Mouse (Mus musculus): ENCODE measurements around the gene Mpeg1.

The Mpeg1 gene

DNA sequence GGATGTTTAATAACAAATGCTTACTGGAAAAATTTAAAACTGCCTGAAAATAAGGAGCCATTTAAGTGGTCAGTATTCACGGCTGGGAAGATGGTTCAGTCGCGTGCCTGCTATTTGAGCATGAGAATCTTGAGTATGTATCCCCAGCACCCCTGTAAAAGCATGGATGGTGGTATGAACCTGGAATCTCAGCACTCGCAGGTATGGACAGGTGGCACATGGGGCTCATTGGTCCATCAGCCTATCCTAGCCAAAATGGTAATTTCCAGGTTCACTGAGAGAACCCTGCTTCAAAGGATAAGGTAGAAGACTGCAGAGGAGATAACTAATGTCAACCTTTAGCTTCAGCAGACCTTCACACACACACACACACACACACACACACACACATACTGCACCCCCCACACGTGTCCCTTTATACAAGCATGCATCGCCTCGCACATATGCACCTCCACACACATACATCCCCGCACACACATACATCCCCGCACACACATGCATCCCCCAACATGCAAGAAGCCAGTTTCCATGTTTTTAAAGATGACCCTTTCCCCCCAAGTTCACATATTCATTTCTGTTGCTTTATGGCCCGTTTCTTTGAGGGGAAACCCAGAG, 5.1 kb downstream of the Mpeg1 start:
- DNase-seq = no peak

DNA sequence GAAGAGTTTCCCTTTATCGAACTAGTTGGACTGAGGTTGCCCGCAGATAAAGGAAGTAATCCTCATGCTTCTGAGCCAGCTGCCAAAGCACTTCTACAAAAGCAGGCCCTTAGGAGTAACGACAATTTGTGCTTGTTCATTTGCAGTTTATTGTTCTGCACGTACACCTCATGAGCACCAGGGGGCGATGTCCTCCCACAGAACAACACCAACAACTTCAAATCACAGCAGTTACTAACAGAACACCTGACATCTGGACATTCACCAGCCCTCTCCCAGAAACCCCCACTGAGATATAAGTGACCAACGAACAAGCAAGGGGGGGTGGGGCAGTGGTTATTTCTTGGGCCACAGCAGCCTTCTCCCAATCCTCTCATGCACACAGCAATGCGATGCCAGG, 5.6 kb downstream of the Mpeg1 start:
- peak; percentile 81 for DNase-seq

DNA sequence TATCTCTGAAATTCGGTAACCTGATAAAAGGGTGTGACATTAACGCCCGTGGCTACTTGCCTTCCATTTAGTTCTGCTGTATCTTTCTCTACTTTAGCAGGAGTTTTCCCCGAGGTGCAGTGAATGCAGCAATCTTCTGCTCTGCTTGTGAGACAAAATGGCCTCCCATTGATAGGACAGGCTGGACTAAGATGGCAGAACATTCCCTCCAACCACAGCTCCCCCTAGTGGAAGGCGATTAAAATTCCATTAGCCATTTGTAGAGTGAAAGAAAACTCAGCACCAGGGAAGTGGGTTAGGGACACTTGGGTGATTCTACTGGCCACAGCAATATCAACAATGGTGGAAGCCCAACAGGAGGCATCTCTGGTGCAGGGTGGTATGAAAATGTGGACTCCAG, 6.9 kb downstream of the Mpeg1 start:
- peak; percentile 38 for DNase-seq

DNA sequence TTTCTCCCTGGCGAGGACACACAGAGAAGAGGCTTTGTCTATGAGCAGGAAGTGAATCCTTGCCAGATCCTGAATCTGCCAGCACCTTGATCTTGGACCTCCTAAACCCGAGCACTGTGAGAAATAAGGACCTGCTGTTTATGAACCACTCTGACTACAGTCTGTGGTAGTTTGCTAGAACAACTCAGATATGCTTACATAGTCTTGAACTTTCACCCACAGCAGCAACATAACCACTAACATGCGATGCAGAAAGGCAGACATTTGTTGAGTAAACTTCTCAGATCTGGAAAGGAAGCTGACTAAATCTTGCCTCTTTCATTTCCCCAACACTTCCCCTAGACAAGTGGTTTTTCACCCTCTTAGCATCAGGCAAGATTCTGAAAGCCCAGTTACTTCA, 11.3 kb downstream of the Mpeg1 start:
- DNase-seq = no peak

DNA sequence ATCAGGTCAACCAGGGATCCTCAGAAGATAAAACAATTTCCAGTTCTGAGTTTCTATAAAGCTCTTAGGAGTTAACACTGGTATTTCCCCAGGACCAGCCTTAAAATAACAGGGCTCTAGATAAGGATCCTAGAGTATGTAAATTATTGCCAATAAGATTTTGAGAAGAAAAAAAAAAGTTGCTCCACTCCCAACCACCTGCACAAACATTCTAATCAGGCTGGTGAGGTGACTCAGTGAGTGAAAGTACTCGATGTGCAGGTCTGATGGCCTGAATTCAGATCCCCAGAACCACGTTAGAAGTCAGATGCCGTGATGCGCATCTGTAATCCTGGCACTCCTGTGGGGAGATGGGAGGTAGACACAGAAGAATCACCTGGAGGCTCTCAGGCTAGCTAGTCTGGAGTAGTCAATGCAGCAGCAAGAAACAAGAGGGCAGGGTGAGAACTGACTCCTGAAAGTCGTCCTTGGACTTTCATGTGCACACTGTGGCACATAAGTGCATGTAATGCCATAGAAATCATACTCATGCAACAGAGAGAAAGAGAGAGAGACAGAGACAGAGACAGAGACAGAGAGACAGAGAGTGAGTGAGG, 11.9 kb downstream of the Mpeg1 start:
- no peak for DNase-seq

DNA sequence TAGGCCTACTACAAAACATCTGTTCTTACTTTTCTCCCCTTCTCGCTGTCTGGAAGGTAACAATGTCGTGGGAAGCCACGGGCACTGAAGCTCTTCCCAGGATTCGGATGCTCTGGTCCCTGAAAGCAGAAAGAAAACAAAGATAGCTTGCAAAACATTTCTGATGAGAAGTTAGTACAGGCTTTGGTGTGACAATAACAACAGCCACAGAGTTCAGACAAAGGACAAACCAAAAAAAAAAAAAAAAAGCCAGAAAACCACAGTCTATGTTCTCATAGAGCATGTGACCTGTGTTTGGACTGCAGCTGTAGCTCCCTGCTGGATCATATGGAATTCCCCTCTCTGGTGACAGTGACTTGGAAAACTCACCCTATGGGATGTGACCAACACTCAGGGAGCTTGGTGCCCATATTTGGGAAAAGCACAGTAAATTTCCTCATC, 12.6 kb downstream of the Mpeg1 start:
- no peak for DNase-seq

DNA sequence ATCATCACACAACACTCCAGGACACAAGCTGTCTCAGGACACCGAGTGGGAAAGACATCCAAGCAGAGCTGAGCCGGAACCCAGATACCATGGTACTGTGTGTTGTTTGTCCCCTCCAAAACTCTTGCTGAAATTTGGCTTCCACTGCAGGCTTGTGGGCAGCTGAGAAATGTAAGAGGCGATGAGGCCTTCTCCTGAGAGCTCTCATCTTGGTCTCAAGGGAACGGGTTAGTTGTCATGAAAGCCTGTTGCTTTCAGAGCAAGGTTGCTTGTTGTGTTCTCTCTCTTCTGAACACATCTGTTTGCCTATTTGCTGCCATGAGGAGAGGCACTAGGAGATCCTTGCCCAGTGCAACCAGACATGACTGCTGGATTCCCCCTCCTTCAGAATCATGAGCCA, 13.4 kb downstream of the Mpeg1 start:
- DNase-seq = no peak

DNA sequence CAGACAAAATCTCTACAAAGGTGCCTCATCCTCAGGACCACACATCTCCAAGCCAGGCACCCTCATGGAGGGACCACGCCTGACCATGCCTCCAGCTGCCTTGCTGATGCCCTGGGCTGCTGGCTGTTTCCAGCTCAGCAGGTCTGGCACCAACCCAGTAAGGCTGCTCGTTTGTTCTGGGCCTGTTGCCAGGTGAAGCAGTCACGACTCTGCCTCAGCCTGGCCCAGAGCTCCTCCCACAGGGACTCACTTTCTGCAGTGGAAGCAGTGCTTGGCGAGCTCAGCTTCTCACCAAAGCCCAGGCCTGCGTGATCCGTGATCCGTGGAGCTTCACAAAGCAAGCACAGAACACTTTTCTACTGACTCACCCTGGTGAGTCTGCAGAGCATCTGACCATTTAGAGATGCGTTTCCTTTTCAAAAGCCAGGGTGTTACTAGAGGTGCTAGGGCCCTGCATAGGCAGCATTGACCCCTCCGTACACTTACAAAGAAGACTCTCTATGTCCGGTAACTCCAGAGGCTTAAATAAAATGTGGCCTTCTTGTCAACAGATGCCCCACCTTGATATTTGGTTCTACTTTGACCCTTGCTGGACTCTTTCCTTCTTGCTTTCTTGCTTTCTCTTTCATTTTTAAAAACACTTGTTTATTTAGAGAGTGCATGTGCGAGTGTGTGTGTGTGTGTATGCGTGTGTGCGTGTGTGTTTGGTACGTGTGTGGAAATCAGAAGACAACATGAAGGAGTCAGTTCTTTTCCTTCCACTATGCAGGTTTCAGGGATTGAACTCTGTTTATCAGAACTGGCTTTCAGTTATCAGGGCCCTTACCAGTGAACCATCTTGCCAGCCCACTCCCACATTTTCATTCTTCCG, 15.0 kb downstream of the Mpeg1 start:
- DNase-seq = peak; percentile 97

DNA sequence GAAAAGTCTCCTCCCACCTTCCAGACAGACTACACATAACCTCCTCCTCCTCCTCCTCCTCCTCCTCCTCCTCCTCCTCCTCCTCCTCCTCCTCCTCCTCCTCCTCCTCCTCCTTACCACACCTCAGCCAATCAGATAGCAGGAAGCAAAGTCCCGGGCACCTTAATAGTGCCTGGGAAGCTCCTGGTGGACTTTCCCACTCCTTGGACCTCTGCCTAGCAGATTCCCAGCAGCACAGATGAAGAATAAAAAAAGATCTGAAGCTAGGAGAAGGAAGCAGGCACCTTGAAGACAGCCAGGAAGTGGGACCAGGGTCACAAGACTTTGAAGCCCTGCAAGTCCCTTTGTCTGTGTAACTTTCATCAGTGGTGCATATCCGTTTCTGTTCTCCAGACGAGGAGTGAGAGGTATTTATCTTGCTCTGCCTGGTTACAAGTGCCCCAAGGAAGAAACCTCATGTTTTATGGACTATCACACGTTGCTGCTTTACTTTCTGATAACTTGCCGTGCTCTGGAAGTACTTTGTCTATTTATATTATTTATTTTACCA, 16.2 kb downstream of the Mpeg1 start:
- peak; percentile 69 for DNase-seq

DNA sequence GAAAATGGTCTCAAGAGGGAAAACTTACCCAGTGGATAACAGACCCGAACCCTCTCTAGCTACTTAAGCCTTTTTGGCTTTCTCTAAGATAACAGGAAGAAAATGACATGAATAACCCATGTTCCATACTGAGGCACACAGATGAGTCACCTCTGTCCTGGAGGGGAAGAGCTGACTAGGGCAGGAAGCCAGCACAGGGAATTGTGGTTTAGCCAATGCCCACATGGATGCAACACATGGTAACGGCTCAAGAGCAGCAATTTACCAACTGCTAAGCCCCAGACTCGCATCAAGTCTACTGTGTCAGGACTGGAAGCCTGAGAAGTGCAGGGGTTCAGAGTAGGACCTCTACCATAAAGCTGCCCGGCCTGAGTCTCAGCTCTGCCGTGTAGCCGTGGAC, 17.8 kb downstream of the Mpeg1 start:
- no peak for DNase-seq

DNA sequence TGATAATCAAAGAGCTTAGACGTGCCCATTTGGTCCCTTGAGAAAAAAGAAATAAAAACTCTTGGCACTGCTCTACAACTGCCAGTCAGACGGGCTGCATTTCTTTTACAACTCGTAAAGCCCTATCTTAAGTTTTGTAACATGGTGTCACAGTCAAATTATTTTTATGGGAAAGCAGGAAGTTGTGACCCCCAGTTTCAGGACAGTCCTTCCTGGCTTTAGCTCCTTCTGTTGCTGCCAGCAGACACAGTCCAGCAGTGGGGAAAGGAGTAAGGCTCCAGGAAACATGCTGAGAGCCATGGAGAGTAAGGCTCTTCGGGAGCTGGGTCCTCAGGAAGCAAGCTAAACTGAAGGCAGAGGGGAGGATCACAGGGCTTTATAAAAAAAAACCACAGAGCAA, 23.2 kb downstream of the Mpeg1 start:
- peak; percentile 43 for DNase-seq

DNA sequence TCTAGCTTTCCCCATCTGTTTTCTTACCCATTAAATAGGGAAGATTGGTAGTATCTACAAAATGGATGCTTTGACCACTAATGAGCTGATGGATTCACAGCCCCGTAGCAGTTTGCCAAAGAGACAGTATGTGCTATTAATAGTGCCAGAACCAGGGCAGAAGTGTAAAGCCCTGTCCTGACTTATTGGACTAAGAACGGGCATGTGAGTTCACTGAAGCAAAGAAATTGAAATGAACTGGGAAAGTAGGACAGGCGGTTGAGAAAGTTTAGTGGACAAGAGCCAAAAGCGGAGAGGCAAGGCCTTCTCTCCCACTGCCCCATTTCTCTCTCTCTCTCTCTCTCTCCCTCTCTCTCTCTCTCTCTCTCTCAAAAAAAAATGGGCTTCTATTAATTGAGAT, 23.6 kb downstream of the Mpeg1 start:
- peak; percentile 76 for DNase-seq

DNA sequence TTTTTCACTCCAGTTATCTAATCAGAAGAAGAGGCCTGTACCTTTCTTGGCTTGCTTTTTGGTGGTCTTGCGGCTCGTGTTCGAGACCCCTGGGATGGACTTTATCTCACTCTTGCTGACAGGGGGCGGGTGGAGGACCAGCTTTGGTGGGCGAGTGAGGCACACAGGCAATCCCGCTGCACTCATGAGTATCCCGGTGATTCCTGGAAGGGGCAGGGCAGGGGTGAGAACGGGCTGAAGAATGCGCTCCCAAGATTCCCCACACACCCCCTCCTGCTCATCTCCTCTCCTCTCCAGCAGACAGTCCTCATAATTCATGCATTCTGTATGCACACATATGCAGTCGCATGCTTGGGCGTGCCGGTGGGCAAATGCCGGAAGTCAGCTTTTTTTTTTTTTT, 24.6 kb downstream of the Mpeg1 start:
- DNase-seq = no peak

DNA sequence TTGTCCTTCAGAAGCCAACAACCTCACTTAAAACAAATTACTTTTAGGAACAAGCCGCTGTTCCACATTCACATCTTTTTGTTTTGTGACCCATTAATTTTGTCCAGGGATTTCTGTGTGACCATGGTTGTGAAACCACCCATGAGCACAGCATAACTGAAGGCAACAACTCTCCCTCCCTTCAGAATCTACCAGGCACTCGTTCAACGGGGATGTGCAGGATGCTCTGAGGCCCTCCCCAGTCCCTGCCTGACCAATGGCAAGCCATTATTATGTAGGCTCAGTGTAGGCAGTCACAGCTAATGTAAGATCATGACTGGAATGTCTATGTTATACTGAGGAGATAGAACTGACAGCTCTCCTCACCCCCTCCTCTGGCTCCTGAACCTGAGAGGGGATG, 25.1 kb downstream of the Mpeg1 start:
- DNase-seq = no peak

DNA sequence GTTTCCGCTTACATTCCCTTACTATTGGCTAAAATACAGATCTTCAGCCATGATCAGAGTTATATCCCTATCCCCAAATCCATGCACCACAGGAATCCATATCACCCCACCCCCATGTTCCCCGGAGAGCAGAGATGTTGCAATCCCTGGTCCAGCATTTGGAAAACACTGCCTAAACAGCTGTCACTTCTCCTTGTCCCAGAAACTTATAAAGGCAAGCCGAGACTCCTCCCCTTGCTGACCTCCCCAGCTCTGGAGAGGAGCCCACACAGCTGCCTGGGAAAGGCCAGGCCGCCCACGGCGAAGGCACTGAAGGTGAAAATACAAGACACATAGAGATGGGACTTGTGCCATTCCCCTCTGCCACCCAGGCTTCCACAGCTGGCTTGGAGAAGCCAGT, 26.3 kb downstream of the Mpeg1 start:
- DNase-seq = peak; percentile 79

DNA sequence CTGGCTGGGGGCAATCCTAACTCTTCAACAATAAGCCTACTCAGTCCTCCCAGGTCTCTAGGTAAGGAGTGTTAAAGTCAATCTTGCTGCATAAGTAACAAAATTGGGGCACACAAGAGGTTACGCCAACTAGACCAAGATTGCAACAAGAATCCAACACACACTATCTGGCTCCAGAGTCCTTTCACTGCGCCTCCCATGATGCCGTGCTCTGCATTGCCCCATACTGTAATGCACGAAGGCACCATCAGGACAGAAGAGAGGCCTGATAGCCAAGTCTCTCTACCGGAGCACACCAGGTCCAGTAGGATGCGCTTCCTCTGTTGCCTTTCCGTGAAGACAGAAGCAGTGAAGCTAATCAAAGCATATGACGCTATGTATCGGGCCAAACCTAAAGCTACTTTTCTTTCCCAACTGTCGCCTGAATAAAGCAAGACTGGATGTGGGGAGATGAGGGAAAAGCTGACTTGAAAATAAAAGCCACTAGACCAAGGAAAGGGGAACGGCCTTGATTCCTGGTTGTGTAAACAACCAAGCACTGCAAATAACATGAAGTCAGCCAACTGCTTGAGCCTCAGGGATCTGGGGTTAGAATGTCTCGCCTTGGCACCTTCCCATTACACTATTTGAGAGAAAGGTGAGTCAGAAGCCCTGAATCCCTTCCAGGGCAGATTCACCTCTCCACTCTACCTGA, 27.1 kb downstream of the Mpeg1 start:
- no peak for DNase-seq

DNA sequence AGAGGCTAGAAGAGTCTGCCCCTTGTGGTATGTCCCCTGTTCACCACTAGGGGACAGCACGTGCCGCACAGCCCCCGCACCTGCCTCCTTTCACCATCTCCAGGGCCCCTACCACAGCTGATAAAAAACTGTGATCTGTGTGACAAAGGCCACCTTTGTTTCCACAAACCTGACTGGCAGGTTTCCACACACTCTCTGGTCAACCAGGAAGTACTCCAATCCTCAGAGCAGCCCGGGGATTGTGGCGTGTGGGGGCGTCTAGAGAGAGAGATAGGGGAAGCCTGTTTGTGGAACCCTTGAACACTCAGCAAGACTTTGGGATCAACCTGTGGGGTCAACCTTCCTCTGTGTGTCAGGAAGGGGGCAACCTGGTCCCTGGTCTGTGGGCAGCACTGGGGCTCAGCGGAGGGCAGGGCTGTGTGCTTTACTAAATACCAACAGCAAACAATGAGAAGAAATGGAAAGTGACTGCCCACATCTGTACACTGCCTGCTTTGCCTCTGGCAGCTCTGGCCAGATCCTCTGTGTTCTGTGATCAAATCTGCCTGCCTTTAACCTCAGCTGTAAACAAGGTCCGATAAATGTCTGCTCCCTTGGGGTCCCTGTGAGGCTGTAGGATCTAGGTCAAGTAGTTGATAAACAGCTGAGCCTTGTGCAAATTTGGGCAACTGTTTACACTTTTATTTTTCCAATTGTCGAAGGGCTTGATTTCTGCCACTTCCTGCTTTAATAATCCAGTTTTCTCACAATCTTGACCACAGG, 27.8 kb downstream of the Mpeg1 start:
- DNase-seq = peak; percentile 55

DNA sequence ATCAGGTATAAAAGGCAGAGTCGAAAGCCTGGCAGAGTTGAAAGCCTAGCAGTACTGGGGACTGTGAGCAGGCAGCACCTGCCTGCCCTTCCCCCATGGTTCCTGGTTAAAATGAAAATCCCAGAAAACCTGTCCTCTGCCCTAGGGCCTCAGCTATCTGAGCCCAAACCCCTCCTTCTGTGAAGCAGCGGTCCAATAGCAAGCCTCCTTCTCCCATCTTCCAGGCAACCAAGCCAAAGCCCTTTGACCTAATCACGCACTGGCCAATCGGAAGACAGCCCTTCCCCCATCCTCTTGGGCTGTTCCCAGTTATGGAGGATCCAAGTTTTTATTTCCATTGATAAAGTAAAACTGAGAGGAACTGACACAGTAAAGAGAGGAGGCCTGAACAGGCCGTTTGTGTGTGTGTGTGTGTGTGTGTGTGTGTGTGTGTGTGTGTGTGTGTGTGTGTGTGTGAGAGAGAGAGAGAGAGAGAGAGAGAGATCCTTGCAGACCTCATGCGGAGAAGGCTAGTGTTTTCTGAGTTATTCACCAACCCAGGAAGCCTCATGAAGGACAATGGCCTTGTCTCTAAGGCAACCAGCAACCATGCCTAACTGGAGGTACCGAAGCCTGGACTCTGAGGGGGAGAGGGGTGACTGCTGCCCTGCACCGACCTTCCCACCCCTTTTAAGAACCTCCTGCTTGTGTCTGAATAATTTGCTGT, 28.5 kb downstream of the Mpeg1 start:
- DNase-seq = peak; percentile 94

DNA sequence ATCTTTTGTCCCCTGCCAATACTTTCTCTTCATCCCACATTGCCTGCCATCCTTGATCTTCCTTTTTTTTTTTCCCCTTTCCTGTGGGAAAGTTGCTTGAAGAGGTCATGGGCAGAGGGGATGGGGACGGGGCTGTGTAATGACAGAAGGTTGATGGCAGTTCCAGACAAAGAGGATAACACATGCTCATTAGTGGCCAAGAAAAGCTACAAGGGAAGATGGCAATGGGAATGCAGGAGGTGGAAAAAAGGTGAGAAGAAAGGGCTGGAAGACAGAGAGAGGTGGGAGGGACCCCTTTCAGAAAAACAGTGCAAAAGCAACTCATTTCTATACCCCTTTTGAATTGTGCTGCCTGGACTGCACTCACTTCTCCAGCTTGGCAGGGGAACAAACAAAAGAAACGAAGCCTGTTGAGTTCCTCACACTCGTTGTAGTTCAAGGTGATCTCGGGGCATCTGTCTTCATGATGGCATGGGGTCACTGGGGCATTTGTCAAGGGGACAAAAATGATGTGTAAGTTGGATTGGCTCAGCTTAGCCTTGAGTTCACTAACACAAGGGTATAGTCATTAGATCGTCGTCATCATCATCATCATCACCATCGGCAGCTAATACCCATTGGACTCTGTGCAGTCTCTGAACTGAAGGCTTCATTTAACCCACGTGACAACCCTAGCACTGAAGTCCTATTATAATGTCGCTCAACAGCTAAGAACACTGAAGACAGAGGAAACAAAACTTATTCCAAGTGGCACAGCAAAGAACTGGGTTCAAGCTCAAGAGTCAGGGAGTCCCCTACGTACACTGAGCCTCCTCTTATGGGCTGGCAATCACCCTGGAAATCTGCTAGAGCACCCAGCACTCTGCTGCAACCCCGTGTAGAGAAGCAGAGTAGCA, 29.3 kb downstream of the Mpeg1 start:
- DNase-seq = no peak

DNA sequence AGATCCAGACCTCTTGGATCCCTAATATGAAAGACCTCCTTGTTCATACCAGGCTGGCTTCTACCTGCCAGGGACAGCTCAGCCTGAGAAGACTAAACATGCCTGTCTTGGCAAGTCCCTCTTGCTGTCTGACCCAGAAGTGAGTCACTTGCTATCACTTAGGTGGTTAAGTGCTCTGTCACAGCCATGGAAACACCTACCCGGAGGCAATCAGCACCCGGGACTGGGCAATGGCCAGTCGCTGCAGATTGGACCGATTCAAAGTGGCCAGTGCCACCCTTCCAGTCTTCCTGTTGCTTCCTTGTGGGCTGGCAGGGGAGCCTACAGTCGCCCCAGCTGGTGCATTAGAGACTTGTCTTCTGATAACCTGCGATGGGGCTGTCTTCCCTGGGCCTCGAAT, 31.1 kb downstream of the Mpeg1 start:
- no peak for DNase-seq

All from kidney, adult 9 months (tissue).